Mouse (Mus musculus) heart, postnatal 0 days (tissue): ENCODE results near the gene Atp6v1fnb. TPM values are rescaled to one million over a fixed set of nuclear protein-coding genes. Genes with fewer than 3 reads are reported as not detected.

ENCODE experiments used
- ATAC-seq: fragments of 200-750 bp; cut with Nextera tagmentation; 2 replicates; pipeline ENCODE4 v1.8.0; 2017; ENCODE audit warnings: low read depth, moderate number of reproducible peaks, moderate library complexity; ENCODE audit not compliant: insufficient read depth
- DNase-seq: peaks from one replicate; pipeline ENCODE4 v3.0.0-alpha.2; 2016; ENCODE audit warnings: low spot score
- H3K27ac ChIP-seq: fragments of 300-500 bp; sonication (generic); 2 replicates; pipeline ENCODE4 v1.5.1; 2014; ENCODE audit warnings: low read depth, mild to moderate bottlenecking
- H3K27me3 ChIP-seq: fragments of 300-500 bp; sonication (generic); 2 replicates; pipeline ENCODE4 v1.6.1; 2014; ENCODE audit warnings: low read length, mixed read lengths; ENCODE audit not compliant: control insufficient read depth, insufficient read depth
- H3K36me3 ChIP-seq: fragments of 300-500 bp; sonication (generic); replicated peaks from 2 replicates; pipeline ENCODE4 v1.6.1; 2014; ENCODE audit warnings: low read length, mixed read lengths; ENCODE audit not compliant: control insufficient read depth, insufficient read depth
- H3K4me1 ChIP-seq: fragments of 300-500 bp; sonication (generic); 2 replicates; pipeline ENCODE4 v1.6.1; 2014; ENCODE audit warnings: antibody characterized with exemption; ENCODE audit not compliant: control insufficient read depth, insufficient read depth
- H3K4me2 ChIP-seq: fragments of 300-500 bp; sonication (generic); 2 replicates; pipeline ENCODE4 v1.6.1; 2014; ENCODE audit warnings: low read depth, mild to moderate bottlenecking, low read length, moderate library complexity
- H3K4me3 ChIP-seq: fragments of 300-500 bp; sonication (generic); 2 replicates; pipeline ENCODE4 v1.5.1; 2014; ENCODE audit warnings: low read depth, low read length
- H3K9ac ChIP-seq: fragments of 300-500 bp; sonication (generic); replicated peaks from 2 replicates; pipeline ENCODE4 v1.6.1; 2014; ENCODE audit warnings: low read depth, low read length, mixed read lengths
- H3K9me3 ChIP-seq: fragments of 300-500 bp; sonication (generic); replicated peaks from 2 replicates; pipeline ENCODE4 v1.6.1; 2016; ENCODE audit warnings: low read length; ENCODE audit not compliant: control insufficient read depth
- CTCF ChIP-seq: IDR thresholded peaks from 2 replicates; pipeline ENCODE4 v1.5.1; 2016; ENCODE audit warnings: antibody characterized with exemption, control low read depth, low read depth
- EP300 ChIP-seq: IDR thresholded peaks from 2 replicates; pipeline ENCODE4 v1.6.1; 2016; ENCODE audit warnings: antibody characterized with exemption, low read depth
- WGBS: fragments of 180-500 bp; shearing (Covaris S2); extraction: QIAGEN DNeasy Blood & Tissue Kit; methylation state at CpG from one replicate; pipeline ENCODE4 v1.1.7; 2014; 5-methylcytosine and 5-hydroxymethylcytosine counted together
- polyA plus RNA-seq: library from polyadenylated mRNA; unstranded; fragments of >200 nt; fragmentation: Nextera tagmentation; extraction: Ambion mirVana; gene quantifications from 2 replicates; pipeline ENCODE4 v1.2.1, GENCODE M21; 2015
- total RNA-seq: library from RNA; depleted of rRNA; stranded (reverse); fragments of >200 nt; gene quantifications from 2 replicates; pipeline ENCODE4 v1.2.3, GENCODE M21; 2014; ENCODE audit warnings: low replicate concordance

The Atp6v1fnb gene
- total and polyA plus RNA-seq, 2 experiments from 2014 or later: not detected

DNA sequence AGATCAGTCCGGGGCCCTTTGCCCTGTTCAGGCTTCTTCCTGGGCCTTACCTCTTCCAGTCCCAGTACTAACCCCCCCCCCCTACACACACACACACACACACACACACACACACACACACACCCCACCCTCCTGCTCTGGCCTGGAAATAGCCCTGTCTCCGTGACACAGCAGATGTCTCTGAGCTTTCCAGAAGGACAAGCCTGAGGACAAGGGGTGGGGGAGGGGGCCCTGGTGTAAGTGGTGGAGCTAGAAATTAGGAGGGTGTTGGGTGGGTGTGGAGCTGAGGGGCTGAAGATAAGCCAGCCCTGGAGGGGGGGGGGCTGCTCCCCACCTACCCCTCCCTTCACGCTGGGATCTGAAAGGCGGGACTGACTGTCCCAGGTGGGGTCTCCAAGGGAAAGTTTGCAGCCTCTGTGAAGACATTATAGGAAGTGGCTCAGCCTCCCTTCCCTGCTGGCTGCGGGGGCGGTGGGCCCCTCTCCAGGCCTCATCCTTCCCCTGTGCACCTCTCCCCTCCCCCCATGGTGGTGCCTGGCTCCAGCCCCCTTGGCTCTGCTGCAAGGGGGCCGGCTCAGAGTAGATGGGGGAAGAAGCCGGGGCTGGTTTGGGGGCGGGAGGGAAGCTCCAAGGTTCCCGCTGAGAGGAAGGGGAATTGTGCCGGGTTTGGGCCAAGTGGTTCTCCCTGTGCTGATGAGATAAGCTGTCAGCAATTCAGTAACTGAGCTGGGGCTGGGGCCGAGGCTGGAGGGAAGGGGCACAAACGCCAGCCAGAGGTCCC lies 36.1 kb upstream of the Atp6v1fnb start:
- Histone ChIP-seq H3K4me2 (peak overlapping the region; percentile 79), H3K9ac (peak overlapping the region; percentile 82), H3K27ac (peak overlapping the region; percentile 96), H3K36me3 (peaks cover 27% of the 10 kb centered on the region), H3K4me3 (peak overlapping the region; percentile 72), H3K9me3 (no peaks in the 10 kb centered on the region), H3K27me3 (no peaks in the 10 kb centered on the region), H3K4me1 (peaks cover 33% of the 10 kb centered on the region)
- no peak for TF ChIP-seq CTCF
- no peak; the same call in 1 of the 2 replicates for TF ChIP-seq EP300
- 1% methylated on average over 11 of the region's 13 CpGs for WGBS
- ATAC-seq: peak; percentile 12
- DNase-seq: peak; percentile 73

DNA sequence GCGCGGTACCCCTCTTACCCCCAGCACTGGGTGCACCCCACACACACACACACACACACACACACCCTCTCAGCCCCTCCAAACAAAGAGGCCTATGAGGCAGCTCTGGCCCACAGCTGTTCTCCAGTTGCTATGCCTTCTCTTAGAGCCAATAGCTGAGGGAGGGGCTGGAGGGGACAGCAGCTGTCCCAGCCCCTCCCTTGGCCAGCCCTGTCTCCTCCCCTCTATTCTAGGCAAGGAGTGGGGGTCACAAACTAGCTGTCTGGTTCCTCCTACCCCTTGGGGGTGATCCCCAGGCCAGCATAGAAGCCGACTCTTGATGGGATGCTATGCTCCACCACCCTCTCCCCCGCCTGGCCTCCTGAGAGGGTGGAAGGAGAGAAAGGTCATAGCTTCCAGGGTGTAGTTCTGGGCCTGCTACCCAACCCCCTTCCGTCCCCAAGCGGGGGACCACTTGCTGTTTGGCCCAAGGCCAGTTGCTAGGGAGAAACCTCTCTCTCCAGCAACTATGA lies 35.2 kb upstream of the Atp6v1fnb start:
- peak overlapping the region; percentile 79 for H3K4me2 ChIP-seq
- WGBS: 1% methylated on average over 5 of the region's 6 CpGs
- H3K4me1 ChIP-seq: peaks cover 28% of the 10 kb centered on the region
- no peaks in the 10 kb centered on the region for H3K9me3 ChIP-seq
- peak overlapping the region; percentile 96 for H3K27ac ChIP-seq
- H3K9ac ChIP-seq: peak overlapping the region; percentile 82
- no peak for TF ChIP-seq EP300
- no peak for TF ChIP-seq CTCF
- ATAC-seq: no peak
- no peaks in the 10 kb centered on the region for H3K27me3 ChIP-seq
- H3K36me3 ChIP-seq: peaks cover 36% of the 10 kb centered on the region
- H3K4me3 ChIP-seq: peak overlapping the region; percentile 72
- DNase-seq: peak; percentile 69

DNA sequence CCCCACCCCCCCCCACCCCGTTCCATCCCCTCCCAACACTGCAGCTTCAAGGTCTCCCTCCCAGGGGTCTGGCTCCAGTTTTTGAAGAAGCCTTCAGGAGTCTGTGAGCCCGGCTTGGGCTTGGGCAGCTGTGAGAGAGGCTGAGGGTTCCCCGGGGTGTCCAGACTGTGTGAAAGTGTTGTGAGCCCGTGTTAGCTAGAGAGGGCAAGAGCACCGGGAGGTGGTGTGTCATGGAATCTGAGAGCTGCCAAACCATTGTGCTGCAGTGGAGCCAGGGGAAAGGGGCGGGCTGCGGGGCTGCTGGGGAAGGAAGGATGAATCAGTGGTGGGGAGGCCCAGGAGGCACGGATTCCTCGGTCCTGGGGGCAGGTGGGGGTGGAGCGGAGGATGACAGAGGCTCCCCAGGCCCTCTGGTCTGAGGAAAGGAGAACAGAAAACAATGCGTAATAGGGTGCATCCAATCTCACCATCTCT lies 34.7 kb upstream of the Atp6v1fnb start:
- Histone ChIP-seq H3K36me3 (peaks cover 41% of the 10 kb centered on the region), H3K27me3 (no peaks in the 10 kb centered on the region), H3K9ac (peak overlapping the region; percentile 82; the same call in 1 of the 2 replicates), H3K27ac (peak overlapping the region; percentile 96), H3K4me2 (peak overlapping the region; percentile 79), H3K4me3 (peak overlapping the region; percentile 72), H3K9me3 (no peaks in the 10 kb centered on the region), H3K4me1 (peaks cover 28% of the 10 kb centered on the region)
- TF ChIP-seq EP300 (no peak), CTCF (no peak)
- peak; percentile 34 for ATAC-seq
- WGBS: 8% methylated on average over 11 of the region's 11 CpGs
- peak; percentile 85 for DNase-seq

GRCm38 (mm10) chr6:29439251-29439650 lies 32.0 kb upstream of the Atp6v1fnb start:
- H3K27ac ChIP-seq: no peak overlapping the region
- TF ChIP-seq CTCF (no peak), EP300 (no peak)
- H3K36me3 ChIP-seq: peaks cover 69% of the 10 kb centered on the region
- H3K4me3 ChIP-seq: no peak overlapping the region
- ATAC-seq (no peak), DNase-seq (no peak)
- 69% methylated on average over 4 of the region's 4 CpGs for WGBS
- H3K9ac ChIP-seq: no peak overlapping the region
- peaks cover 19% of the 10 kb centered on the region for H3K4me1 ChIP-seq
- no peak overlapping the region for H3K4me2 ChIP-seq
- no peaks in the 10 kb centered on the region for H3K27me3 ChIP-seq
- H3K9me3 ChIP-seq: no peaks in the 10 kb centered on the region

DNA sequence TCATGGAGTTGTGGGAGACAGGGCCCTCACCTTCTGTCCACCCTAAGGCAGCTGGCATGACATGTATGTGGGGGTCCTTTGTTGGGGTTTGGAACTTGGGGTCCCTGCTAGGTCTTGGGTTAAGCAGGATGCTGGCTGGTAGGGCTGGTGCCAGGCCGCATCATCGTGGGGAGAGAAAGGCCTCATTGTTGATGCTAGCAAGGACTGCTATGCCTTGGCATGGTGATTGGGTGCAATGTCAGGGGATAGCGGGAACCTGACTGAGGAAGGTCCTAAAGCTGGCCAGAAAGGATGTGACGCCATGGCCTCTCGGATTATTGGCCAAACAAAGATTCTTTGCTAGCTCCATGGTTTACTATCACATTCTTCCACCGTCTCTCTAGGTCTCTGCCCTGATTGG lies 31.4 kb upstream of the Atp6v1fnb start:
- Histone ChIP-seq H3K9me3 (no peaks in the 10 kb centered on the region), H3K27ac (no peak overlapping the region), H3K9ac (no peak overlapping the region), H3K4me2 (no peak overlapping the region), H3K27me3 (no peaks in the 10 kb centered on the region), H3K4me3 (no peak overlapping the region), H3K4me1 (peaks cover 19% of the 10 kb centered on the region), H3K36me3 (peaks cover 74% of the 10 kb centered on the region)
- WGBS: 89% methylated on average over 6 of the region's 6 CpGs
- ATAC-seq (no peak), DNase-seq (no peak)
- TF ChIP-seq CTCF: no peak
- no peak for TF ChIP-seq EP300
